Mouse (Mus musculus) gonadal fat pad, adult 2 months (tissue): ENCODE results near the gene Hoxb13. TPM values are rescaled to one million over a fixed set of nuclear protein-coding genes. Genes with fewer than 3 reads are reported as not detected.

Source experiments
- polyA plus RNA-seq: library from polyadenylated mRNA; depleted of rRNA; stranded (reverse); fragments of >200 nt; gene quantifications from 2 replicates; pipeline ENCODE4 v1.2.3, GENCODE M21; 2012; rRNA removed

Gene Hoxb13
- polyA plus RNA-seq, 1 experiment: 0.04 TPM

Other genes starting within 250 kb of the Hoxb13 start
- 0.08 and 0.11 TPM in 2 replicates for gene Igf2bp1, start 188.4 kb upstream of the Hoxb13 start, polyA plus RNA-seq
- not detected in 2 replicates for gene Gip, start 169.8 kb upstream of the Hoxb13 start, polyA plus RNA-seq
- 35.6 and 45.2 TPM in 2 replicates for gene Snf8, start 159.4 kb upstream of the Hoxb13 start, polyA plus RNA-seq
- gene Ube2z, start 128.9 kb upstream of the Hoxb13 start, polyA plus RNA-seq: 89.4 and 104 TPM in 2 replicates
- 603 and 668 TPM in 2 replicates for gene Atp5g1, start 118.6 kb upstream of the Hoxb13 start, polyA plus RNA-seq
- 0.09 TPM in 1 of 2 replicates, not detected in the other for gene Calcoco2, start 82.4 kb upstream of the Hoxb13 start, polyA plus RNA-seq
- 0.45 and 0.84 TPM in 2 replicates for gene Ttll6, start 60.5 kb upstream of the Hoxb13 start, polyA plus RNA-seq
- 27.8 and 31.5 TPM in 2 replicates for gene Hoxb9, start 77.1 kb downstream of the Hoxb13 start, polyA plus RNA-seq
- gene Hoxb8, start 87.6 kb downstream of the Hoxb13 start, polyA plus RNA-seq: 137 and 237 TPM in 2 replicates
- gene Hoxb7, start 92.3 kb downstream of the Hoxb13 start, polyA plus RNA-seq: 49.4 and 65.1 TPM in 2 replicates
- 153 and 221 TPM in 2 replicates for gene Hoxb6, start 98.2 kb downstream of the Hoxb13 start, polyA plus RNA-seq
- gene Hoxb5, start 109.0 kb downstream of the Hoxb13 start, polyA plus RNA-seq: 10.7 and 13.8 TPM in 2 replicates
- gene Hoxb4, start 124.0 kb downstream of the Hoxb13 start, polyA plus RNA-seq: 19.5 and 22.4 TPM in 2 replicates
- gene Hoxb3, start 129.0 kb downstream of the Hoxb13 start, polyA plus RNA-seq: 20.1 and 26.4 TPM in 2 replicates
- 31.4 and 43.0 TPM in 2 replicates for gene Hoxb2, start 156.2 kb downstream of the Hoxb13 start, polyA plus RNA-seq
- gene Hoxb1, start 171.4 kb downstream of the Hoxb13 start, polyA plus RNA-seq: 0.92 and 1.0 TPM in 2 replicates